In genomic region chr1:155576432-155576831, GRCm38 (mm10) we compare ENCODE assay signal across 8 mouse cellular contexts. TPM values are rescaled to one million over a fixed set of nuclear protein-coding genes. Genes with fewer than 3 reads are reported as not detected.
A peak's percentile ranks its signal among the peaks of the same experiment; 100 is the strongest.
DNase-seq lines count a peak whose midpoint lies in the region; ATAC-seq and TF ChIP-seq lines count a peak whose summit lies in the region.

No protein-coding gene starts in this region.

- 27% methylated on average over 2 of the region's 2 CpGs for WGBS in midbrain, embryonic 13.5 days

- no peak overlapping the region for H3K4me3 ChIP-seq in layer of hippocampus, adult 2 months
- no peak overlapping the region for H3K4me3 ChIP-seq in midbrain, embryonic 13.5 days (replicated peaks)

- no peak for DNase-seq in frontal cortex, postnatal 10 days (ENCODE audit: low spot score in 2 of 2)
- DNase-seq in A20 (ENCODE audit: low read depth, low spot score) (peak; percentile 81), adipocyte (ENCODE audit: low spot score) (peak; percentile 87)
- DNase-seq in layer of hippocampus, adult 2 months (ENCODE audit: low spot score in 2 of 2) = peak; percentile 28 to 63
- DNase-seq in gastrocnemius, postnatal 14 days = no peak

- peak; percentile 96 for TF ChIP-seq CTCF in layer of hippocampus, adult 2 months (conservative IDR thresholded peaks at IDR 0.05)

- intact Hi-C loops in gastrocnemius, postnatal 14 days (cut with DNase I; ENCODE audit: low total_unique reads) = loop anchor here (2.0 kb wide), 1 partner anchor 146 kb away; no protein-coding TSS in a partner anchor

- ATAC-seq in frontal cortex, adult (ENCODE audit: low TSS enrichment) = peak; percentile 64
- ATAC-seq in erythroid progenitor cell, adult 5-6 weeks (replicated peaks; ENCODE audit: low FRiP score, poor library complexity, severe bottlenecking) = peak; percentile 67; the same call in 1 of the 2 replicates
- peak; percentile 40; the same call in 1 of the 2 replicates for ATAC-seq in midbrain, embryonic 13.5 days

- no peaks in the 10 kb centered on the region for H3K27me3 ChIP-seq in midbrain, embryonic 13.5 days

- H3K4me1 ChIP-seq in midbrain, embryonic 13.5 days (replicated peaks) = no peaks in the 10 kb centered on the region

- no peak overlapping the region for H3K4me2 ChIP-seq in midbrain, embryonic 13.5 days (replicated peaks)

- no peaks in the 10 kb centered on the region for H3K36me3 ChIP-seq in midbrain, embryonic 13.5 days

- no peak overlapping the region for H3K9ac ChIP-seq in midbrain, embryonic 13.5 days (replicated peaks)

- H3K9me3 ChIP-seq in midbrain, embryonic 13.5 days = no peaks in the 10 kb centered on the region

- no peak overlapping the region for H3K27ac ChIP-seq in layer of hippocampus, adult 2 months
- H3K27ac ChIP-seq in midbrain, embryonic 13.5 days = no peak overlapping the region

RNA-seq across cellular contexts. Expression of gene Acbd6, which starts 18.5 kb away (rescaled TPM):
- total RNA-seq in erythroid progenitor cell, adult 5-6 weeks (2015; ENCODE audit: low replicate concordance) = 17.7 and 25.2 TPM in 2 replicates
- 0.30 and 21.3 TPM in 2 replicates for total RNA-seq in erythroid progenitor cell, adult 5-6 weeks (2017; ENCODE audit: low replicate concordance)
- total RNA-seq in layer of hippocampus, adult 2 months (2021) = 10 to 100 TPM; 88.1 to 90.1 TPM
- 63.2 and 73.6 TPM in 2 replicates for polyA plus RNA-seq in midbrain, embryonic 13.5 days (2015; fragmentation: Nextera tagmentation; extraction: Ambion mirVana)
- total RNA-seq in gastrocnemius, postnatal 14 days (2021) = 10 to 100 TPM; 50.0 to 54.9 TPM

Comparison
In these comparisons a context has a peak if more than half of its experiments do, and no peak if none do; other contexts are left out.
1. DNase-seq: peak in A20 (single experiment), adipocyte (single experiment) and layer of hippocampus, adult 2 months (2 of 2); none in frontal cortex, postnatal 10 days (0 of 2) and gastrocnemius, postnatal 14 days (single experiment).
2. Peak in every context shown above with its lines, with median percentiles within 50 percentile points of each other: ATAC-seq.